Mouse (Mus musculus) lung, adult 2 months (tissue): ENCODE data around the gene Grin2b.

Source experiments
- CTCF ChIP-seq: fragments of 200-500 bp; IDR thresholded peaks from 2 replicates; pipeline ENCODE4 v1.5.1; 2011; ENCODE audit warnings: mild to moderate bottlenecking, low read length, control low read depth; ENCODE audit not compliant: insufficient read depth
- POLR2A ChIP-seq: fragments of 200-500 bp; IDR thresholded peaks from 2 replicates; pipeline ENCODE4 v1.6.1; 2011; ENCODE audit warnings: low read depth, mild to moderate bottlenecking, control low read depth, low read length, borderline replicate concordance; ENCODE audit errors: extremely low read depth

DNA sequence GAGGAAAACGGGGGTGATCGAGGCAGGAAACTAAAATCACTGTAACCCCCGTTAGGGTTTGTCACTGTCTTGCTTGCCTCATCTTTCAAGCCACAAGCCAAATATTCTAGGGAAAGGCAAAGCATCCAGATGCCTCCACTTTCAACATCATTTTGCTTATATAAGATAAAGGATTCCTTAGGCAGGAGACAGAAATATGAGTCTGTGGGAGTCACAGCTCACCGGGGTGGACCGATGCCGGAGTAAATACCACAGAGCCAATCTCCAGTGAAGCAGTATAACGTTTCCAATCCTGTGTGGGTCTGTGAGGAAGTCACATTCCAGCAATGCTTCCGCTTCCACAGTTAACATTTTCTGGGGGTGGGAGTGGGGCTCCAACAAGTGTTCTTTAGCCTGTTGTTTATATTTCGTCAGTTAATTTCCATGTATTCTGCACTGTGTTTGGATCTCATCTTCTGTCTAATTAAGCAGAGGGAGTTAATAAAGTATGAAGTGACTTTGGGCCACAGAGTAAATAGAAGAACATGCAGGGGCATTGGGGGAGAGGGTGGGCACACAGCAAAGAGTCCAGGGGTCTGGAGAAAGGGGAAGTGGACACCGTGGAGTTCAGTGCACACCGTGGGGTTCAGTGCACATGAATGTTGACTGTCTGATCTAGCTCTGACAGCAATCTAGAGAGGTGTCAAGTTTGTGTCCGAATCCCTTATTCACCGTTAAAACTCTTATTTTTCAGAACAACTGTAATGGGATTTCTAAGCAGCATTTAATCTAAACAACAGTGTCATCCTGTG, 374.9 kb downstream of the Grin2b start:
- no peak for TF ChIP-seq CTCF
- no peak for TF ChIP-seq POLR2A
